In genomic region chr7:78669407-78669806, GRCm38 (mm10) we compare ENCODE assay signal across 21 mouse cellular contexts.
DNase-seq lines count a peak whose midpoint lies in the region; TF ChIP-seq lines count a peak whose summit lies in the region.
"Had no signal": no experiment of that assay in that cellular context is flagged by ENCODE, and none has a peak within 500 bp of the region (broad histone marks: within the 10 kb centered on the region; RNA-seq: fewer than 3 reads in every experiment).

No protein-coding gene starts in this region.

- no peak for TF ChIP-seq CTCF in testis, adult 2 months (IDR thresholded peaks at IDR 0.05; ENCODE audit: control insufficient read depth, insufficient read depth, insufficient replicate concordance, low read depth, low read length)

- intact Hi-C loops in left cerebral cortex, postnatal 4 days (cut with DNase I) = no loop called here

- no peaks in the 10 kb centered on the region for H3K27me3 ChIP-seq in testis, adult 2 months (ENCODE audit: control insufficient read depth, insufficient read depth, low read length)
- H3K27me3 ChIP-seq: embryonic facial prominence, embryonic 15.5 days; forebrain, embryonic 15.5 days; hindbrain, embryonic 15.5 days; limb, embryonic 12.5 days; midbrain, embryonic 15.5 days; neural tube, embryonic 12.5 days had no signal

- no peak overlapping the region for H3K27ac ChIP-seq in testis, adult 2 months (ENCODE audit: control insufficient read depth, insufficient read depth, low read depth, low read length)
- H3K27ac ChIP-seq: embryonic facial prominence, embryonic 15.5 days; forebrain, embryonic 15.5 days; hindbrain, embryonic 15.5 days; kidney, postnatal 0 days; limb, embryonic 12.5 days; macrophage; midbrain, embryonic 15.5 days; neural tube, embryonic 12.5 days had no signal

- peak; percentile 24 to 55 for DNase-seq in frontal cortex, postnatal 36 days (ENCODE audit: low spot score in 2 of 2)
- no peak for DNase-seq in frontal cortex, postnatal 14 days (ENCODE audit: low spot score in 2 of 2)
- DNase-seq in left cerebral cortex, adult 18-20 months (ENCODE audit: low spot score in 2 of 2) = peak; percentile 44 to 60
- DNase-seq in left cerebral cortex, postnatal 4 days = no peak
- no peak for DNase-seq in testis, postnatal 10 days (ENCODE audit: low spot score)
- DNase-seq in MN1 (ENCODE audit: low spot score) = no peak
- DNase-seq: adrenal gland, postnatal 36 days; cerebellum, adult 11 months; cerebellum, adult 9-11 months; kidney, adult 2 months; liver, postnatal 0 days; retina, postnatal 1 day had no signal

- no peak for TF ChIP-seq POLR2A in testis, adult 2 months (IDR thresholded peaks at IDR 0.05; ENCODE audit: control insufficient read depth, low read depth, low read length)

- H3K4me3 ChIP-seq in testis, adult 2 months (ENCODE audit: control insufficient read depth, low read depth, low read length) = peak overlapping the region; percentile 70
- H3K4me3 ChIP-seq: embryonic facial prominence, embryonic 15.5 days; forebrain, embryonic 15.5 days; hindbrain, embryonic 15.5 days; limb, embryonic 12.5 days; midbrain, embryonic 15.5 days; neural tube, embryonic 12.5 days had no signal

- no peaks in the 10 kb centered on the region for H3K36me3 ChIP-seq in testis, adult 2 months (ENCODE audit: control insufficient read depth, insufficient read depth, low read length)
- H3K36me3 ChIP-seq: embryonic facial prominence, embryonic 15.5 days; forebrain, embryonic 15.5 days; hindbrain, embryonic 15.5 days; limb, embryonic 12.5 days; midbrain, embryonic 15.5 days; neural tube, embryonic 12.5 days had no signal

- H3K4me1 ChIP-seq in testis, adult 2 months (ENCODE audit: control insufficient read depth, insufficient read depth, low read length) = peaks cover 3% of the 10 kb centered on the region
- H3K4me1 ChIP-seq: embryonic facial prominence, embryonic 15.5 days; forebrain, embryonic 15.5 days; hindbrain, embryonic 15.5 days; limb, embryonic 12.5 days; midbrain, embryonic 15.5 days; neural tube, embryonic 12.5 days had no signal

Comparison
In these comparisons a context has a peak if more than half of its experiments do, and no peak if none do; other contexts are left out.
1. DNase-seq: peak in frontal cortex, postnatal 36 days (2 of 2) and left cerebral cortex, adult 18-20 months (2 of 2); none in frontal cortex, postnatal 14 days (0 of 2), left cerebral cortex, postnatal 4 days (single experiment), testis, postnatal 10 days (single experiment) and MN1 (single experiment).